Mouse (Mus musculus): ENCODE results near the gene Grm3.

DNA sequence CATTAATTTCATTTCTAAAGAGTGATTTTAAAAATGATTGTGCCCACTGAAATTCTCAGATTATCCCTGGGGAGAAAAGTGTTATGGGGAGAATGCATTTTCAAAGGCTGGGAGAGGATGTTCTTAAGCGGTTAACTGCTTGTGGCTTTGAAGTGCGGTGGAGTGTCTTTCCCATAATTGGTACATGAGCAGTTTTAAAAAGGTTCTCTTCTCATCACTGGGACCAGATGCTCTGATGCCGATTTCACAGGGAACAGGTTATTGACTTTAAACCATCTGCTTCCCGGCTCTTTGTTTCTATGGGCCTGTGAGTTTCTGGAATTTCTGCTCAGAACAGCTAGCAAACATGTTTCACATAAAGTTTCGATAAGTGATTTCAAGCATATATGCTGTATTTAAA is 23.2 kb upstream of the Grm3 start:
- TF ChIP-seq POLR2A (IDR thresholded peaks at IDR 0.05; ENCODE audit: low read depth, low read length): no peak
- no peak for TF ChIP-seq CHD1 (IDR thresholded peaks at IDR 0.05; ENCODE audit: low read depth, low read length)
- TF ChIP-seq UBTF (IDR thresholded peaks at IDR 0.05; ENCODE audit: low read depth, low read length): no peak
- no peak for TF ChIP-seq MAZ (IDR thresholded peaks at IDR 0.05; ENCODE audit: low read depth, low read length)
- TF ChIP-seq E2F4 (IDR thresholded peaks at IDR 0.05; ENCODE audit: insufficient replicate concordance, low read depth, low read length): no peak
- no peak for TF ChIP-seq TBP (conservative IDR thresholded peaks at IDR 0.05; ENCODE audit: low read depth, low read length)
- TF ChIP-seq CTCF (conservative IDR thresholded peaks at IDR 0.05 in 1 of 2, IDR thresholded peaks at IDR 0.05 in 1 of 2; ENCODE audit: low read depth in 2 of 2, low read length in 2 of 2): no peak
- TF ChIP-seq MYC (IDR thresholded peaks at IDR 0.05; ENCODE audit: low read depth, low read length): no peak
